Mouse (Mus musculus) MEL (cell line): ENCODE data around the gene Slc1a3.

Experiments
- CHD2 ChIP-seq: IDR thresholded peaks from 2 replicates; pipeline ENCODE4 v1.6.1; 2011; ENCODE audit warnings: low read length, improper control_type of control experiment
- CTCF ChIP-seq, 3 experiments: IDR thresholded peaks in 2 of 3; conservative IDR thresholded peaks in 1 of 3; 2 replicates each; pipeline ENCODE4 v1.5.1; 2011 to 2012; ENCODE audit warnings: low read length in 3 of 3, low read depth in 2 of 3, mild to moderate bottlenecking in 2 of 3, improper control_type of control experiment in 1 of 3, inconsistent platforms in 1 of 3, mixed read lengths in 1 of 3, moderate library complexity in 1 of 3; ENCODE audit not compliant: control insufficient read depth in 1 of 3, insufficient read depth in 1 of 3, poor library complexity in 1 of 3, severe bottlenecking in 1 of 3
- EP300 ChIP-seq, 2 experiments: IDR thresholded peaks; 2 replicates each; pipeline ENCODE4 v1.6.1; 2011; ENCODE audit warnings: improper control_type of control experiment in 2 of 2, low read length in 2 of 2, low read depth in 1 of 2, mild to moderate bottlenecking in 1 of 2
- GABPA ChIP-seq: IDR thresholded peaks from 2 replicates; pipeline ENCODE4 v1.6.1; 2012; ENCODE audit warnings: low read depth, mild to moderate bottlenecking, inconsistent platforms, low read length, improper control_type of control experiment, moderate library complexity
- GATA1 ChIP-seq: IDR thresholded peaks from 2 replicates; pipeline ENCODE4 v1.6.1; 2011; ENCODE audit warnings: low read depth, low read length, improper control_type of control experiment
- MAFK ChIP-seq: IDR thresholded peaks from 2 replicates; pipeline ENCODE4 v1.6.1; 2011; ENCODE audit warnings: low read depth, mild to moderate bottlenecking, low read length, improper control_type of control experiment, borderline replicate concordance
- MAX ChIP-seq: IDR thresholded peaks from 2 replicates; pipeline ENCODE4 v1.6.1; 2011; ENCODE audit warnings: low read length, improper control_type of control experiment
- MYB ChIP-seq: IDR thresholded peaks from 2 replicates; pipeline ENCODE4 v1.6.1; 2011; ENCODE audit warnings: mild to moderate bottlenecking, low read depth, low read length, improper control_type of control experiment
- POLR2A ChIP-seq, 2 experiments: IDR thresholded peaks; 2 replicates each; pipeline ENCODE4 v1.6.1; 2011 to 2012; ENCODE audit warnings: low read length in 2 of 2, mild to moderate bottlenecking in 2 of 2, control low read depth in 1 of 2, improper control_type of control experiment in 1 of 2, low read depth in 1 of 2, moderate library complexity in 1 of 2; ENCODE audit not compliant: control insufficient read depth in 1 of 2, insufficient read depth in 1 of 2, poor library complexity in 1 of 2
- RAD21 ChIP-seq: IDR thresholded peaks from 2 replicates; pipeline ENCODE4 v1.6.1; 2011; ENCODE audit warnings: mild to moderate bottlenecking, low read depth, low read length, improper control_type of control experiment
- ZC3H11A ChIP-seq: IDR thresholded peaks from 2 replicates; pipeline ENCODE4 v1.6.1; 2012; ENCODE audit warnings: low read depth, mild to moderate bottlenecking, inconsistent platforms, low read length, improper control_type of control experiment
- ZKSCAN1 ChIP-seq: IDR thresholded peaks from 2 replicates; pipeline ENCODE4 v1.6.1; 2012; ENCODE audit warnings: low read depth, mild to moderate bottlenecking, inconsistent platforms, low read length, improper control_type of control experiment, moderate library complexity

- no peak for TF ChIP-seq MYB
- TF ChIP-seq CTCF (IDR thresholded peaks at IDR 0.05 in 2 of 3, conservative IDR thresholded peaks at IDR 0.05 in 1 of 3; ENCODE audit: control insufficient read depth in 1 of 3, insufficient read depth in 1 of 3, low read depth in 2 of 3, low read length in 3 of 3, poor library complexity in 1 of 3, severe bottlenecking in 1 of 3), result peak; percentile 19 to 81 (median 75); a peak in 5 of 6 replicates
- TF ChIP-seq RAD21, result peak; percentile 80
- peak; percentile 74 for TF ChIP-seq ZC3H11A
- no peak for TF ChIP-seq GABPA
- TF ChIP-seq MAFK, result no peak
- no peak for TF ChIP-seq ZKSCAN1
- no peak for TF ChIP-seq CHD2
- TF ChIP-seq EP300 (IDR thresholded peaks at IDR 0.05; ENCODE audit: low read depth in 1 of 2, low read length in 2 of 2), result no peak
- TF ChIP-seq GATA1, result no peak
- TF ChIP-seq POLR2A (IDR thresholded peaks at IDR 0.05; ENCODE audit: control insufficient read depth in 1 of 2, insufficient read depth in 1 of 2, low read depth in 1 of 2, low read length in 2 of 2, poor library complexity in 1 of 2), result no peak
- TF ChIP-seq MAX, result no peak
These were observed 81.2 kb downstream of the Slc1a3 start for GRCm38 (mm10) chr15:8629317-8629831.
